Mouse (Mus musculus) cerebellum, adult 2 months (tissue): ENCODE results near the gene Oprd1.

Source experiments
- CTCF ChIP-seq: fragments of 200-500 bp; IDR thresholded peaks from 2 replicates; pipeline ENCODE4 v1.5.1; 2011; ENCODE audit warnings: low read depth, mild to moderate bottlenecking, control low read depth, low read length, moderate library complexity, borderline replicate concordance; ENCODE audit not compliant: insufficient read depth
- POLR2A ChIP-seq: fragments of 200-500 bp; IDR thresholded peaks from 2 replicates; pipeline ENCODE4 v1.6.1; 2011; ENCODE audit warnings: low read length, control low read depth, borderline replicate concordance; ENCODE audit not compliant: insufficient read depth

- TF ChIP-seq CTCF: no peak
- no peak for TF ChIP-seq POLR2A
Observed at GRCm38 (mm10) chr4:132077445-132077844, 66.8 kb downstream of the Oprd1 start.
